Mouse (Mus musculus): ENCODE measurements around the gene Flt4.

- TF ChIP-seq CTCF (conservative IDR thresholded peaks at IDR 0.05; ENCODE audit: insufficient read depth, insufficient read length, low read depth, low read length) (no peak), POLR2A (IDR thresholded peaks at IDR 0.05; ENCODE audit: low read depth, low read length) (no peak)
Measured at GRCm38 (mm10) chr11:49612154-49612553, 3.1 kb downstream of the Flt4 start.
